Mouse (Mus musculus) frontal cortex, postnatal 14 days (tissue): ENCODE results near the gene Dpysl4.

Experiments
- DNase-seq, 2 experiments: peaks; one replicate each; pipeline ENCODE4 v3.0.0; 2022; ENCODE audit warnings: low spot score in 2 of 2

Gene Dpysl4

GRCm38 (mm10) chr7:139085629-139086194, at the start of gene Dpysl4:
TSS of gene Dpysl4 (plus strand) at chr7:139086001.
- peak; percentile 81 to 90 for DNase-seq

- DNase-seq = no peak
These were observed 22.4 kb upstream of the Dpysl4 start for GRCm38 (mm10) chr7:139063406-139063805.

- peak in 1 of 2 experiments; percentile 81 for DNase-seq
These were observed 17.6 kb upstream of the Dpysl4 start for GRCm38 (mm10) chr7:139068182-139068623.

GRCm38 (mm10) chr7:139074189-139074588, 11.6 kb upstream of the Dpysl4 start:
- DNase-seq = no peak

GRCm38 (mm10) chr7:139075054-139075794, 10.6 kb upstream of the Dpysl4 start:
- no peak for DNase-seq

GRCm38 (mm10) chr7:139077283-139077682, 8.5 kb upstream of the Dpysl4 start:
- DNase-seq = no peak

GRCm38 (mm10) chr7:139078181-139078580, 7.6 kb upstream of the Dpysl4 start:
- DNase-seq = no peak

- DNase-seq = no peak
These were observed 6.7 kb upstream of the Dpysl4 start for GRCm38 (mm10) chr7:139079141-139079540.

GRCm38 (mm10) chr7:139080714-139081113, 5.1 kb upstream of the Dpysl4 start:
- no peak for DNase-seq

- no peak for DNase-seq
These were observed 4.6 kb upstream of the Dpysl4 start for GRCm38 (mm10) chr7:139081158-139081557.

- DNase-seq = no peak
These were observed 3.5 kb upstream of the Dpysl4 start for GRCm38 (mm10) chr7:139082281-139082680.

- DNase-seq = no peak
These were observed 1.5 kb upstream of the Dpysl4 start for GRCm38 (mm10) chr7:139084316-139084715.

GRCm38 (mm10) chr7:139086195-139087158, 676 bp downstream of the Dpysl4 start:
- DNase-seq = no peak

GRCm38 (mm10) chr7:139087801-139088200, 2.0 kb downstream of the Dpysl4 start:
- DNase-seq = no peak

GRCm38 (mm10) chr7:139089892-139090874, 4.4 kb downstream of the Dpysl4 start:
- no peak for DNase-seq

GRCm38 (mm10) chr7:139091681-139092080, 5.9 kb downstream of the Dpysl4 start:
- no peak for DNase-seq

GRCm38 (mm10) chr7:139092676-139093075, 6.9 kb downstream of the Dpysl4 start:
- no peak for DNase-seq

- no peak for DNase-seq
These were observed 7.3 kb downstream of the Dpysl4 start for GRCm38 (mm10) chr7:139093124-139093523.

GRCm38 (mm10) chr7:139093781-139094180, 8.0 kb downstream of the Dpysl4 start:
- DNase-seq = no peak

- DNase-seq = no peak
These were observed 9.0 kb downstream of the Dpysl4 start for GRCm38 (mm10) chr7:139094761-139095160.

GRCm38 (mm10) chr7:139095282-139095681, 9.5 kb downstream of the Dpysl4 start:
- DNase-seq = no peak
